7 mouse cellular contexts compared by ENCODE assay signal in the genomic region with DNA sequence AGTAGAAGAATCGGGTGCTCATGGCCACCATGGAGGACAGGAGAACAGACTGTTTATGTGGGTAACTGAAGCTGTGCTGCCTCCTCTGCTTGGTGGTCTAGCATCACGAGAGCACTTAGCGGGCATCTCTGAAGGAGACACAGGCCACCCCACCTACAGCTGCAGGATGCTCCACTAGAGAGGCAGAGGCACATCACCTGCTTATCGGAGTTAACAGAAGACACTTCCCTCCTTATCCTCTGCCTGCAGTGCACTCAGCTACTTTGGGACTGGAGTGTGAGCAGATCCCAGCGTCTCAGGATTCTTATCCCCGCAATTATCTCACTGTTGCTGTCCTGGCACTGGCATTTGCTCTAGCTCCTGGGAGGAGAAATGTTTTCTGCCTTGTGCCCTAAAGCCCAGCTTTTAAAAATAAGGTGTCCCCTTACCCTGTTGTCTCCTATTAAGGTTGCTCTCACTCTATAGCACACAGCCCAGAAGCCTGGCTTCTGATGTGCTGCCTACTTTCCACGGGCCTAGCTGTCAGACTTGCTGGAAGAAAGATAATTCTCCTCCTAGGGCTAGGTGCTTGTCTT. TPM values are rescaled to one million over a fixed set of nuclear protein-coding genes. Genes with fewer than 3 reads are reported as not detected.
DNase-seq lines count a peak whose midpoint lies in the region; ATAC-seq and TF ChIP-seq lines count a peak whose summit lies in the region.

No protein-coding gene starts in this region.

- DNase-seq in brain, embryonic 14.5 days (ENCODE audit: low read depth) = peak; percentile 43
- peak; percentile 44 for DNase-seq in embryonic facial prominence, embryonic 10.5 days (ENCODE audit: low spot score)
- peak; percentile 58 for DNase-seq in intestine, embryonic 14.5 days (ENCODE audit: low spot score)
- DNase-seq in left cerebral cortex, adult 18-20 months (ENCODE audit: low spot score in 2 of 2) = no peak
- DNase-seq in urinary bladder, postnatal 36 days (ENCODE audit: low spot score in 2 of 2) = no peak
- DNase-seq in cerebellum, adult 9-10 months = no peak

- H3K36me3 ChIP-seq in embryonic facial prominence, embryonic 10.5 days (replicated peaks) = peaks cover 9% of the 10 kb centered on the region
- H3K36me3 ChIP-seq in intestine, embryonic 14.5 days (ENCODE audit: control insufficient read depth, insufficient read depth, low read length) = peaks cover 2% of the 10 kb centered on the region; the same call in 1 of the 2 replicates
- H3K36me3 ChIP-seq in midbrain, embryonic 15.5 days (replicated peaks) = no peaks in the 10 kb centered on the region

- 19% methylated on average over 7 of the region's 7 CpGs for WGBS in embryonic facial prominence, embryonic 10.5 days
- WGBS in intestine, embryonic 14.5 days = 11% methylated on average over 7 of the region's 7 CpGs
- 19% methylated on average over 7 of the region's 7 CpGs for WGBS in midbrain, embryonic 15.5 days

- H3K4me3 ChIP-seq in embryonic facial prominence, embryonic 10.5 days = peak overlapping the region; percentile 65
- H3K4me3 ChIP-seq in intestine, embryonic 14.5 days (ENCODE audit: low read depth, low read length) = peak overlapping the region; percentile 35; the same call in 1 of the 2 replicates
- H3K4me3 ChIP-seq in midbrain, embryonic 15.5 days = peak overlapping the region; percentile 62

- peak overlapping the region; percentile 62 for H3K4me2 ChIP-seq in intestine, embryonic 14.5 days (ENCODE audit: low read length)
- H3K4me2 ChIP-seq in midbrain, embryonic 15.5 days = peak overlapping the region; percentile 78

- H3K4me1 ChIP-seq in embryonic facial prominence, embryonic 10.5 days = peaks cover 75% of the 10 kb centered on the region
- H3K4me1 ChIP-seq in intestine, embryonic 14.5 days (replicated peaks; ENCODE audit: control insufficient read depth, insufficient read depth, low read length) = peaks cover 48% of the 10 kb centered on the region
- H3K4me1 ChIP-seq in midbrain, embryonic 15.5 days = peaks cover 63% of the 10 kb centered on the region

- TF ChIP-seq POLR2A in brain, embryonic 14.5 days (IDR thresholded peaks at IDR 0.05; ENCODE audit: borderline replicate concordance, extremely low read depth, insufficient read depth, insufficient read length, poor library complexity, severe bottlenecking) = no peak

- H3K27ac ChIP-seq in embryonic facial prominence, embryonic 10.5 days (replicated peaks) = peak overlapping the region; percentile 88
- H3K27ac ChIP-seq in intestine, embryonic 14.5 days (ENCODE audit: low read depth) = 0 out of 2 replicates have a peak overlapping the region, but pooled peaks have one; percentile 2
- H3K27ac ChIP-seq in midbrain, embryonic 15.5 days = peak overlapping the region; percentile 83

- no peak for TF ChIP-seq CTCF in brain, embryonic 14.5 days (IDR thresholded peaks at IDR 0.05; ENCODE audit: borderline replicate concordance, extremely low read depth, insufficient read depth, insufficient read length)

- ATAC-seq in intestine, embryonic 14.5 days (replicated peaks; ENCODE audit: low FRiP score, low TSS enrichment, low read depth) = no peak
- ATAC-seq in midbrain, embryonic 15.5 days (replicated peaks) = 0 out of 2 replicates have a peak, but pooled peaks have one; percentile 1

- H3K27me3 ChIP-seq in embryonic facial prominence, embryonic 10.5 days (replicated peaks; ENCODE audit: low read depth, poor library complexity, severe bottlenecking) = no peaks in the 10 kb centered on the region
- H3K27me3 ChIP-seq in intestine, embryonic 14.5 days (replicated peaks; ENCODE audit: control insufficient read depth, insufficient read depth, low read length) = 0 out of 2 replicates have a peak, but pooled peaks cover 4% of the 10 kb centered on the region
- no peaks in the 10 kb centered on the region for H3K27me3 ChIP-seq in midbrain, embryonic 15.5 days (replicated peaks)

- H3K9me3 ChIP-seq in embryonic facial prominence, embryonic 10.5 days = no peaks in the 10 kb centered on the region
- no peaks in the 10 kb centered on the region for H3K9me3 ChIP-seq in intestine, embryonic 14.5 days (ENCODE audit: control insufficient read depth, low read length)
- H3K9me3 ChIP-seq in midbrain, embryonic 15.5 days = no peaks in the 10 kb centered on the region

- H3K9ac ChIP-seq in intestine, embryonic 14.5 days (ENCODE audit: low read length) = peak overlapping the region; percentile 42
- peak overlapping the region; percentile 65 for H3K9ac ChIP-seq in midbrain, embryonic 15.5 days

RNA-seq across cellular contexts. Expression of gene Ypel4, which starts 1.6 kb away (rescaled TPM):
- 41.7 and 61.5 TPM in 2 replicates for polyA plus RNA-seq in brain, embryonic 14.5 days (2012; rRNA removed)
- 8.1 and 8.9 TPM in 2 replicates for polyA plus RNA-seq in embryonic facial prominence, embryonic 10.5 days (2016; fragmentation: Nextera tagmentation; extraction: Ambion mirVana)
- polyA plus RNA-seq in intestine, embryonic 14.5 days (2014; fragmentation: Nextera tagmentation; extraction: Ambion mirVana) = 6.9 and 8.8 TPM in 2 replicates
- polyA plus RNA-seq in midbrain, embryonic 15.5 days (2015; fragmentation: Nextera tagmentation; extraction: Ambion mirVana) = 27.5 and 28.0 TPM in 2 replicates
- 10 to 100 TPM; 92.2 to 93.5 TPM for total RNA-seq in left cerebral cortex, adult 18-20 months (2021)

RNA-seq across cellular contexts. Expression of gene Gm19426, which starts 8.0 kb away (rescaled TPM):
- polyA plus RNA-seq in brain, embryonic 14.5 days (2012; rRNA removed) = 6.8 and 7.6 TPM in 2 replicates
- polyA plus RNA-seq in embryonic facial prominence, embryonic 10.5 days (2016; fragmentation: Nextera tagmentation; extraction: Ambion mirVana) = 8.0 and 9.5 TPM in 2 replicates
- polyA plus RNA-seq in intestine, embryonic 14.5 days (2014; fragmentation: Nextera tagmentation; extraction: Ambion mirVana) = 4.6 and 5.3 TPM in 2 replicates
- 3.6 and 4.6 TPM in 2 replicates for polyA plus RNA-seq in midbrain, embryonic 15.5 days (2015; fragmentation: Nextera tagmentation; extraction: Ambion mirVana)
- total RNA-seq in left cerebral cortex, adult 18-20 months (2021) = 1 to 10 TPM; 2.2 to 2.5 TPM

RNA-seq across cellular contexts. Expression of gene Clp1, which starts 8.3 kb away (rescaled TPM):
- 15.8 and 21.4 TPM in 2 replicates for polyA plus RNA-seq in brain, embryonic 14.5 days (2012; rRNA removed)
- 53.2 and 53.8 TPM in 2 replicates for polyA plus RNA-seq in embryonic facial prominence, embryonic 10.5 days (2016; fragmentation: Nextera tagmentation; extraction: Ambion mirVana)
- 25.7 and 29.0 TPM in 2 replicates for polyA plus RNA-seq in intestine, embryonic 14.5 days (2014; fragmentation: Nextera tagmentation; extraction: Ambion mirVana)
- polyA plus RNA-seq in midbrain, embryonic 15.5 days (2015; fragmentation: Nextera tagmentation; extraction: Ambion mirVana) = 24.4 and 25.2 TPM in 2 replicates
- 10 to 100 TPM; 10.4 to 10.5 TPM for total RNA-seq in left cerebral cortex, adult 18-20 months (2021)

RNA-seq across cellular contexts. Expression of gene Zdhhc5, which starts 20.5 kb away (rescaled TPM):
- 34.8 and 35.4 TPM in 2 replicates for polyA plus RNA-seq in brain, embryonic 14.5 days (2012; rRNA removed)
- 30.2 and 31.9 TPM in 2 replicates for polyA plus RNA-seq in embryonic facial prominence, embryonic 10.5 days (2016; fragmentation: Nextera tagmentation; extraction: Ambion mirVana)
- 30.0 and 30.7 TPM in 2 replicates for polyA plus RNA-seq in intestine, embryonic 14.5 days (2014; fragmentation: Nextera tagmentation; extraction: Ambion mirVana)
- 19.0 and 19.9 TPM in 2 replicates for polyA plus RNA-seq in midbrain, embryonic 15.5 days (2015; fragmentation: Nextera tagmentation; extraction: Ambion mirVana)
- total RNA-seq in left cerebral cortex, adult 18-20 months (2021) = 10 to 100 TPM; 49.2 TPM

RNA-seq across cellular contexts. Expression of gene Serping1, which starts 39.8 kb away (rescaled TPM):
- polyA plus RNA-seq in brain, embryonic 14.5 days (2012; rRNA removed) = 22.5 and 29.6 TPM in 2 replicates
- 16.6 and 18.7 TPM in 2 replicates for polyA plus RNA-seq in embryonic facial prominence, embryonic 10.5 days (2016; fragmentation: Nextera tagmentation; extraction: Ambion mirVana)
- polyA plus RNA-seq in intestine, embryonic 14.5 days (2014; fragmentation: Nextera tagmentation; extraction: Ambion mirVana) = 60.9 and 73.4 TPM in 2 replicates
- 32.9 and 37.0 TPM in 2 replicates for polyA plus RNA-seq in midbrain, embryonic 15.5 days (2015; fragmentation: Nextera tagmentation; extraction: Ambion mirVana)
- total RNA-seq in left cerebral cortex, adult 18-20 months (2021) = 1 to 10 TPM; 8.5 to 9.2 TPM

Comparison
In these comparisons a context has a peak if more than half of its experiments do, and no peak if none do; other contexts are left out.
1. DNase-seq: peak in brain, embryonic 14.5 days (single experiment), embryonic facial prominence, embryonic 10.5 days (single experiment) and intestine, embryonic 14.5 days (single experiment); none in left cerebral cortex, adult 18-20 months (0 of 2), urinary bladder, postnatal 36 days (0 of 2) and cerebellum, adult 9-10 months (single experiment).
2. H3K27ac ChIP-seq: peak in every context shown above with its lines; median percentile 88 in embryonic facial prominence, embryonic 10.5 days; 83 in midbrain, embryonic 15.5 days; 2 in intestine, embryonic 14.5 days.
3. Peak in every context shown above with its lines, with median percentiles within 50 percentile points of each other: H3K4me3 ChIP-seq.